Mouse (Mus musculus) bone marrow macrophage, adult 2 months (primary cell): ENCODE results near the gene Clec4f.

ENCODE experiments used
- CTCF ChIP-seq: IDR thresholded peaks from 2 replicates; pipeline ENCODE4 v1.5.1; 2012; ENCODE audit warnings: low read depth, mild to moderate bottlenecking, low read length, moderate library complexity
- POLR2A ChIP-seq: IDR thresholded peaks from 2 replicates; pipeline ENCODE4 v1.6.1; 2012; ENCODE audit warnings: mild to moderate bottlenecking, low read depth, low read length, borderline replicate concordance

DNA sequence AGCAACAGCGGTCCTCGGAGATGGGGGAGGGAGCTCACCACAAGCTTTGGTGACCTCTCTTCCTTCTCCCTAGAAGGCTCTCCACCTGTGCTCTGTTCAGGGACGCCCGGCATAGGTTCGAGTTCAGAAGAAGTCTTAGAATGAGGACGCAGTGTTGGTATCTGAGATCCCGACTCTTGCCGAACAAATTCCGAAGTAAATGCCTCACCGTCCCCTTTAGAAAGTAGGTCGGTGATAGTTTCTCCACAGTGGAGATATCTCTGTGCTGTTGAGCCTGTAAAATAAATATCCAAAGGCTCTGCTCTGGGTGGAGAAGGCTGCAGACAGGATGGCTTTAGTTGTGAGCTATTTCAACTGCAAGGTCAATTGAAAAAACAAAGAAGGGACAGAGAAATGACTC is 45.0 kb upstream of the Clec4f start:
- TF ChIP-seq POLR2A = no peak
- no peak for TF ChIP-seq CTCF
